Mouse (Mus musculus) right cerebral cortex, adult 18-20 months (tissue): Measurements from ENCODE around the gene Nrgn.

Experiments used
- DNase-seq: peaks from one replicate; pipeline ENCODE4 v3.0.0; 2022; ENCODE audit warnings: mixed read lengths

Gene Nrgn

DNA sequence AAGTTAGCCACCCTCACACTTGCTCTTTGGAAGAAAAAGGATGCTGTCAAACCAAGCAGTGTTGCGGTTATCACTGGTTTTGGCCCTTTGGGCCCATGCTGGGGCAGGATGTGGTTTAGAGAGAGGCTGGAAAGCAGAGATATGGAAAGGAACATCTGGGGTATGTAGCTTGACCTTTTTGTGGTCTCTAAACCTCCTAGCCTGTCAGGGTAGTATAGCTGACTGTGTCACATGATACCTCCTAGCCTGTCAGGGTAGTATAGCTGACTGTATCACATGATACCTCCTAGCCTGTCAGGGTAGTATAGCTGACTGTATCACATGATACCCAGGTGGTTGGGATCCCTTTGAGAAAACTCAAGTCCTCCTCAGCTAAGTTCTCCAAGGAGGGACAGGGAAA is 1.6 kb upstream of the Nrgn start:
- no peak for DNase-seq

DNA sequence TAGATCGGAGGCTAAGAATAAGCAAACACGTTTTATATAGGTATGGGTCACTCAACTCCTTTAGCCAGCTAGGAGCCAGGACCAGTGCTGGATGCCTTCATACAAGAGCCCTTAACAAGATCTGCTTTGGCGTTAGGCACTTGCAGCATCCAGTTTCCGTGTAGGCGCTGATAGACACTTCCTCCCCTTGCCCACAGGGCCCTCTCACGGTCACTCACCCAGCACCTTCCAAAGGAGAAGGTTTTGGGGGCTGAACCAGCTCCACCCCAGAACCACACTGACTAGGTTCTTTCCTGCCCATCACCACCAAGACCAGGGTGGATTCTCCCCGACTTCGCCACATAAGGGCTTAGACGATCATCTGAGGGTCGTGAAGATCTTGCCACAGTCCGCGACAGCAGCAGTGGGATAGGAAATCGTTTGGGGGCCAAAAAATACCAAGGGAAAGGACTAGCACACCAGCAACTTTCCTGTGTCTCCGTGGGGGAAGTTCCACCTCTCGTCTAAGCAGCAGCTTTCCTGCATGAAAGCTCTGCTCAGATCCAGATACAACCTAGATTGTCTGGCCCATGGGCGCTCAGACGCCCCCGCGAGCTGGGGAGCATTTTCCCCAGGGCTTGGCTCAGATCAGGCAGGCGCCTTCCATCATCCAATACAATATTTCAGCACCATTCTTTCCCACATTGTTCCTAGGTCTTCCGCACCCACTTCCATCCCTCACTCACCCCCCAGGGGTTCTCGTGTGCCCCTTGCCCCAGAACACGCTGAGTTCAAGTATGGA is 763 bp downstream of the Nrgn start:
- DNase-seq = no peak

DNA sequence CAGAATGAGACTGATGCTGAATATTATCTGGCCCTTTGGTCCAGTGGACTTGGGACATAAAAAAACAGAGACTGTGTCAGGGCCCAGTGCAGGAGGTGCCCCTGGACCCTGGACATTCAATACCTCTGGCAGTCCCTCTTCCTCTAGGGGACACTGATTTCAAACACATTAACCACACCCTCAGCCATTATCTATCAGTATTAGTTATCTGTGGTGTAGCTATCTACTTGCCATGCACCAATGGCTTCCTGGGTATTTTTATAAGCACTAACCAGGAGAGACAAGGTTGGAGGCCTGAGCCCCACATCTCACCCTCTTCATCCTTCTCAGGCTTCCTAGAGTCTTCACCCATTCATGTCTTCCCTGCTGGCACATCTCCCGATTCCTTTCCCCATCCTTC is 2.3 kb downstream of the Nrgn start:
- no peak for DNase-seq

DNA sequence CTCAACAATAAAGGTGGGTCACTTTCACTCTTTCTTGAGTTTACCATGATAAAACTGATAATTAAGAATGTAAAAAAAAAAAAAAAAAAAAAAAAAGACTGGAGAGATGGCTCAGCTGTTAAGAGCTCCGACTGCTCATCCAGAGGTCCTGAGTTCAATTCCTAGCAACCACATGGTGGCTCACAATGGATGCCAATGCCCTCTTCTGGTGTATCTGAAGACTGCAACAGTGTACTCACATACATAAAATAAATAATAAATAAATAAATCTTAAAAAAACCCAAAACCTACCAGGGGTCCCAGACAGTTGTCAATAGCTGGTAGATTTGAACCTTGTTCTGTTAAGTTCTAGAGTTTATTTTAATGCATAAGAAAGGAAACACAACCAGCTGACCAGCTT is 5.8 kb downstream of the Nrgn start:
- DNase-seq = no peak

DNA sequence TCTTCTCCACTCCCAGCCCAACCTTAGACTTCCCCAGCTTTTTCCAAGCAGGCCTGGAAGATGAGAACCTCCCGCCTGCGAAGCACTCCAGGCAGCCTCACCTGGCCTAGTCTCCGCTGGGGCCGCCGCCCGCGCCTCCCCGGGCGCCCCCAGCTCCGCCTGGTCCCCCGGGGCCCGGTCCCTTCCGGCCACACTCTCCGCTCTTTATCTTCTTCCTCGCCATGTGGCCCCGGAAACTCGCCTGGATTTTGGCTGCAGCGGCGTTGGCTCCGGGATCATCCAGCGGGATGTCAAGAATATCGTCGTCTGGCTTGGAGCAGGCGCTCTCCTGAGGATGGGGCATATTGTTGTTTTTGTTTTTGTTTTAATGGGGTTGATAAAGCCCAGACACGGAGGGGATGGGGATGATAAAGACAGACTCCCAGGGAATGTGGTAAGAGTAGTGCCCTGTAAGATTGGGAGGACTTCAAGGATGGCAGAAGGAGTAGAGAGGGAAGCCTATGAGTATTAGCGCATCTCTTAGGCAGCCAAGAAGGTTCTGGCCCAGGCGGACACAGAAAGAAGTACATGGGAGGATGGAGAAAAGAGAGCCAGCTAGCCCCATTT is 6.8 kb downstream of the Nrgn start:
- peak; percentile 22 for DNase-seq

DNA sequence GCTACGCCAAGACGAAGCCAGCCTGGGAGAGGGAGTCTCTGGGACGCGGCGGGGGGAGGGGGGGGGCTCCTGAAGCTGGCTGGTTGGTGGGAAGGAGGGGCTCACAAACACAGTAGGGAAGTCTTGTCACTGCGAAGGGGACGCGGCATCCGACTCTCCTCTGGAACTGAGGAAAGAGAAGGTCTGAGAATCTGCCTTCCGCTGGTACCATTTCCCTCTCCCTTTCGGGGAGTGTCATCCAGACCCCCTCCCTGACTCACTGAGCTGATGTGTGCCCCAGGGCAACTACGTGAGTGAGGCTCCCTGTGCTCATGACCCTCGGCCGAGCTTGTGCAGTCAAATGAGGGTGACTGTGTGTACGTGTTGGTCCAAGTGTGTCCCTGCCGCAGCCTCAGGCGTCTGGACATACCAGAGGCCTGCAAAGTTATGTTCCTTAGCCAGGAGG is 7.5 kb downstream of the Nrgn start:
- DNase-seq = peak; percentile 13

DNA sequence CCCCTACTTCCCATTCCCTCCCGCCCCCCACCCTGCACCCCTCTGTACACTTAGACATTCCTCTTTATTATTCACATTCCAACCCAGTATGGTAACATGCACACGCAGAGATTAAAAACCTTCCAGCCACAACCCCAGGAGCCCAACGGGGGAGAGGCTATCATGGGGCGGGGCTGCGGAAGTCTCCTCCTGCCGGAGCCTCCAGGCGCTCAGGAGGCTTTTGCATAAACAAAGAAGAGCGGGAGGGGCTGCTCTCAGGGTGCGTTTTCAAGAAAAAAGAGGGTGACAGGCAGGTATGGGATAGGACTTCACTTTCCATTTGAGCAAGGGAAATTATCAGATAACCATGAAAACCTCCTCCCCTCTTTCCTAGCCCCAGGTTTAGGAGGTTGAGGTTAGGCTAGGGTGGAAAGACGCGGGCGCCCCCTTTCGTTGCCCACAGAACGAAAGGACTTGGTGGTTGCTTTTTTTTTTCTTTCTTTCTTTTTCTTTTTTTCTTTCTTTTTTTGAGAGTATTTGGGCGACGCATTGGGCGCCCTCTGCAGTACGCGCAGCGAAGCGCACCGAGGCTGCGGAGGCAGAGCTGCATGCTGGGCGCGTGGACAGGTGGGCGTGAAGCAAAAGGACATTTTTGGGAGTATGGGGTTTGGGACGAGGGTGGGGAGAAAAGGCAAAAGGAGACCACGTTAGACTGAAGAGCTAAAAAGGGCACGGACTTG is 8.1 kb downstream of the Nrgn start:
- DNase-seq = peak; percentile 80

DNA sequence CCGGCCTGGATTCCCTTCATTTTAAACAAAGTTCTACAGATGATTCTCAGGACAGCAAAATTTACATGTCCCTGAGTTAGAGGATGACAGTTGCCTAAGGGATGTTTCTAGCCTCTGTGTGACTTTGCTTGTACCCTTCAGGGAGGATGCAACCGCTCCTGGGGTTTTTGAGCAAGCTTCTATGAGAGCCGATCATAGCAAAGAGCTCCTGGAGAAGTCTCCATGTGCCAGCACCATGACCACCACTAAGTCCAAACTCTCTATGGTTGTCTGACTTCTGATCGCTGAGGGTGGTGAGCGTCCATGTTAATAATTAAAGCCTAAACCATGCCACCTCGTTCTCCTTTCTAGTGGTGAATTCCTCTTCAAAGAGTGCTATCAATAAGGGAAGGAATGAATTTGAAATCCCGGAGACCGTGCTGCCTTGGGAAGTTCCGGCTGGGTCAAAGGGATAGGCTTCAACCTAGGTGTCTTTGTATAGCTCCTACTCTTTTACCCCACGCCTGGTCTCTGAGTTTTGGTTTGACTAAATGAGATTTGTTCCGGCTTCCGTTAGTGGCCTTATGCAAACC is 8.7 kb downstream of the Nrgn start:
- DNase-seq = no peak

DNA sequence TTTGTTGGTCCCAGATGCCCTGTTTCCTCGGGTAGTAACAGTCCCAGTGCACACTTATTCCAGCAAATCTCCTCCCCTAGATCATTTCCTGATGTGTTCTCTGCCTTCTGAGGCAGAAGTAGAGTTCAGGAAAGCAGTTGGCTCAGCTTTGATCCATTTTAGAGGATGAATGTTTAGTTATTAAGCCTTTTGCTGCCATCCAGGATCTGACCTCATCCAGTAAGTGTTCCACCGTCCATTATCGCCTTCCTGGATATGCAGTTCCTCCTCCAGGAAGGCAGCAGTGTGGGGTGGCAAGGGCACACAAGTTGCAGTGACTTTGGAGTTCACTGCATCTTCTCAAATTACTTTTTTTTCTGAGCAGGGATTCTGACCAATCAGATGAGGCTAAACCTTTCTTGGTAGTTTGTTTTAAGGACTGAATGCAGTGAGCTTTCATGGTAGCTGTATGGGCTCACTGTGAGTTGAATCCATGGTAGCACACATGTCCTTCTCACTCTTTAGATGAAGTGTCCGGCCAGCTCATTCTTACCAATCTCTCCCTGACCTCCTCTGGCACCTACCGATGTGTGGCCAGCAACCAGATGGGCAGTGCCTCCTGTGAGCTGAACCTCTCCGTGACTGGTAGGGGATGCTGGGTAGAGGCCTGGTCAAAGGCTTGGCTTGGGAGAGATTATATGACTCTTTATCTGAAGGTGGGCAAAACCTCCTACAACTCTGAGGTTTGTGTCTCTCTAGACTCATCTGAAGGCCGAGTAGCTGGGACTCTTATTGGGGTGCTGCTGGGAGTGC is 10.7 kb downstream of the Nrgn start:
- no peak for DNase-seq

DNA sequence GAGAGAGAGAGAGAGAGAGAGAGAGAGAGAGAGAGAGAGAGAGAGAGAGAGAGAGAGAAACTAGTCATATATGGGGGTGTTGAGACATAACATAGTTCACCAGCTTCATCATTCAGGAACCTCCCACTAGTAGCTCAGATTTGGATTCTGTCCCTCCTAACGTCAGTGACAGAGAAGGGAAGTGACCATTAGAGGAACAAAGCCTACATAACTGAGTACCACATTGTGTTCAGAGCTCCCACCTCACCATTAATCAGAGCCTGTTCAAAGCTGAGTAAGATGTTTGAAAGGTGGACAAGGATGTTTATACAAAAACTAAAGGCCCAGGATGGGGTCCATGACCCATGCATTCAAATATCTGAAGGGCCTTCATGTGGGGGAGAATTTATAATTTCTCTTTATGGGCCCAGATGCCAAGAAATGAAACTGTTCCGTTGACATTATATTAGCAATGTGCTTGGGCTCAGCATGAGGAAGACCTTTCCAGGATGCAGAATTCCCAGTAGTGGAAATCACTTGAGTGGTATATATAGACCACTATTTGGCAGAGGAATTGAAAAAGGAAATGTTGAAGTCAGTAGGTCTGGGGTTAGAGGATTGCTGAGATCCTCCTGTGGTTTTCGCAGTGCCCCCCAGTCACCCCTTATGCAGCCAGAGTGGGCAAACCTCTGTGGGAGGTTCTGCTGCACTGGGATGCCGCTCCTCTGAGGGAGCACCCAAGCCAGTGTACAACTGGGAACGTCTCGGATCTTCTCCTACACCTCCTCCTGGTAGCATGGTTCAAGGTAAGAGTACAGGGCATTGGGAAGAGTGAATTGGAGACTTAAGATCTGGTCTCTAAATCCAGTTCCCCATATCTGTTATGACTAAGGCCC is 11.8 kb downstream of the Nrgn start:
- DNase-seq = no peak

DNA sequence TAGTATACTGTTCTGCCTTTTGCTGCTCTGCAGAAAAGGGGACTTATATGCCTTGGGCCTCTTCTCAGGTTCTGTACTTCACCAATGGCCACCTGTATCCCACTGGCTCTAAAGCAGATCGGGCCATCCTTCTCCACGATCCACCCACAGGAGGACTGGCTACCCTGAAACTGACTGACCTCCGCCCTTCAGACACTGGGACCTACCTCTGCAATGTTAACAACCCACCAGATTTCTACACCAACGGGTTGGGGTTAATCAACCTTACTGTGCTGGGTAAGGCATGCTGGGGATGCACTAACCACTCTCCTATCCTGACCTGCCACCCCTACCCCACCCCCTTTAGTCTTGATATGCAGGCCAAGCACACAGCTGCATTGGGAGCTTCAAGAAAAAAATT is 12.5 kb downstream of the Nrgn start:
- DNase-seq = no peak

DNA sequence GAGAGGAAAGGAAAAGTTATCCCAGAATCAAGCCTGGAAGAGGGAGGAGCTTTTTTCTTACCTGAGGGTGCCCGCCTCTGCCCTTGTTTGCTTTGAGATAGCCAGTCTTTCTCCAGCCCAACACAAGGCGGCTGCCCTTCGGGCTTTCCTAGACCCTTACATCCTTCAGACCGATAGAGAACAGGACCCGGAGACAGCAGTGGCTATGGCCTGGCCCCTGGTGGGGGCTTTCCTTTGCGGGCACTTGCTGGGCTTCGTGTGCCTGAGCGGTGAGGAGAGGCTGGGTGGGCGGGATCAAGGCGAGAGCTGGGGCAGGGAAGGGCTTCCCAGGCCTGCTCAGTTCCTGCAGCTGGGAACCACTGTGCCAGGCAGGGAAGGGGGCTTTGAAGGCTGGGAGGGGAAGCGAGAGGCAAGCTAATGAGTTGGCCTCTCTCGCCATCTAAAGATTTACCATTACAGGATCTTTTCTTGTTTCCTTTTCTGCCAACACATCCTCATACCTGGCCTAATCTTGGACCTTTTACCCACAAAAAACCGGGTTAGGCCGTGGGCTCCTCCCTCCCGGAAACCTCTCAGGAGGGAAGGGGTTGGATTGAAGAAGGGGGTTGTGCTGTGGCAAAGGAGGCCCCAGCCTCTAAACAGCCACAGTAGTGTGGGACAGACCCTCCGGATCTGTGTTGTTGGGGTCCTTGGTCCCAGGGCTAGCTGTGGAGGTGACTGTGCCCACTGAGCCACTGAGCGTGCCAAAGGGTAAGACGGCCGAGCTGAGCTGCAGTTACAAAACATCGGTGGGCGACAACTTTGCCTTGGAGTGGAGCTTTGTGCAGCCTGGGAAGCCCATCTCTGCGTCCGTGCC is 13.3 kb downstream of the Nrgn start, which contains the start of gene Vsig2:
Vsig2 (plus strand) TSS at position 86 of the 856 bp plus-strand sequence.
- DNase-seq = no peak

DNA sequence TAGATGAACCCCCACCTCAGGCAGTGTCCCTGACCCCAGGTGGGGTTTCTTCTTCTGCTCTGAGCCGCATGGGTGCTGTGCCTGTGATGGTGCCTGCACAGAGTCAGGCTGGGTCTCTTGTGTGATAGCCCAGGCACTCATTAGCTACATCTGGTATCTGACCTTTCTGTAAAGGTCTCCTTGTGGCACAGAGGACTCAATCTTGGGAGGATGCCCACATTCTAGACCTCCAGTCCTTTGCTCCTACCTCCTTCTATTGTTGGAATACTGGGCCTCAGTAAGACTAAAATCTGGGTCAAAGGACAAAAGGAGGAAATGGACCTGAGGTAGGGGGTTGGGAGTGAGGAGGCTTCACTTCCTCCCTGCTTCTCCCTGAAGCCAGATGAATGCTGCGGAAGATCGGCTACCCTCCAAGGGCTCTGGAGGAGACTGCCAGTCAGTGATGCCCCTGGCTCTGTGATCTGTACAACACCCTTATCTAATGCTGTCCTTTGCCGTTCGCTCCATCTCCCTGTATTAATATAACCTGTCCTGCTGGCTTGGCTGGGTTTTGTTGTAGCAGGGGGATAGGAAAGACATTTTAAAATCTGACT is 14.9 kb downstream of the Nrgn start:
- DNase-seq = no peak

DNA sequence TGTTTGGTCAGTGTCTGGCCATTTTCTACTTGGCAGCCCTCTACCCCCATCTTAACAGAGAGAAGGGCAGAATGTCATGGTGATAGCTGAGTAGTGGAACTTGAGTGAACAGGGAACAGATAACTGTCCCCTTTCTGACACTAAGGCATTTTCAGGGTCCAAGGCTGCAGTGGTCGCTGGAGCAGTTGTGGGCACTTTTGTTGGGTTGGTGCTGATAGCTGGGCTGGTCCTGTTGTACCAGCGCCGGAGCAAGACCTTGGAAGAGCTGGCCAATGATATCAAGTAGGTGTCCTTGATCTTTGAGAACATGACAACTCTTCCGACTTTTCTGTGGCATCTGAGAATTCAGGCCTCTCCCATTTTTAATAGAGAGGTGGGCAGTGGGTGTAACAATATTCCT is 15.9 kb downstream of the Nrgn start:
- DNase-seq = no peak

DNA sequence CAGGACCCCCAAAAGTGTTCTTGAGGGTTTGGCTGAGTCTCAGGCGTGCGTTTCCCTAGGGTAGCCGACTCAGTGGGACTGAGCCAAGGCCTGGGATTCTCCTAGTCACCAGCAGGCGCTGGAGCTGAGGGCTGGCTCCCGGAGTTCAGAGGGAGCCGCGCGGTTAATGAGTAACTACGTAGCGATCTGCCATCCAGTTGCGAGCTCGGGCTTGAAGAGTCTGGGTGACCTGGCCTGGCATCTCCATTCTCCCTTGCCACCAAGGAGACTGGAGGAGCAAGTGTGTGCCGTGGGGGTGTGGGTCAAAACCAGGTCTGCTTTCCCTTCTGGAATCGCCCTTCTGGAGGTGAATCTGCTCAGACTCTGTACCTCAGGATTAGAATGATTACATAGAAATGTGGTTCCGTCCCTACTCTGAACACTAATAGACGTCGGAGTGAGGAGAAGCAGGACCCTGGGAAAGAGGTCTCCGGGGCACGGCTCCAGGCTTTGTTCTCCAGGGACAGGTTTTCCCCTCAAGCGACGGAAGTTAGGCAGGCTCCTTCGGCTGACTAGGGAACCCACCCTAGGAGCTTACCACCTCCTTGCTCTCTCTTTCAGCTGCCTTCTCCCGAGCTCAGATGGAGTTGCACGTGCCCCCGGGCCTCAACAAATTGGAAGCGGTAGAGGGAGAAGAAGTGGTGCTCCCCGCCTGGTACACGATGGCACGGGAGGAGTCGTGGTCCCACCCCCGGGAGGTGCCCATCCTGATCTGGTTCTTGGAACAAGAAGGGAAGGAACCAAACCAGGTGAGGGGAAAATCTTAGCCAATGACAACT is 21.6 kb downstream of the Nrgn start:
- no peak for DNase-seq

DNA sequence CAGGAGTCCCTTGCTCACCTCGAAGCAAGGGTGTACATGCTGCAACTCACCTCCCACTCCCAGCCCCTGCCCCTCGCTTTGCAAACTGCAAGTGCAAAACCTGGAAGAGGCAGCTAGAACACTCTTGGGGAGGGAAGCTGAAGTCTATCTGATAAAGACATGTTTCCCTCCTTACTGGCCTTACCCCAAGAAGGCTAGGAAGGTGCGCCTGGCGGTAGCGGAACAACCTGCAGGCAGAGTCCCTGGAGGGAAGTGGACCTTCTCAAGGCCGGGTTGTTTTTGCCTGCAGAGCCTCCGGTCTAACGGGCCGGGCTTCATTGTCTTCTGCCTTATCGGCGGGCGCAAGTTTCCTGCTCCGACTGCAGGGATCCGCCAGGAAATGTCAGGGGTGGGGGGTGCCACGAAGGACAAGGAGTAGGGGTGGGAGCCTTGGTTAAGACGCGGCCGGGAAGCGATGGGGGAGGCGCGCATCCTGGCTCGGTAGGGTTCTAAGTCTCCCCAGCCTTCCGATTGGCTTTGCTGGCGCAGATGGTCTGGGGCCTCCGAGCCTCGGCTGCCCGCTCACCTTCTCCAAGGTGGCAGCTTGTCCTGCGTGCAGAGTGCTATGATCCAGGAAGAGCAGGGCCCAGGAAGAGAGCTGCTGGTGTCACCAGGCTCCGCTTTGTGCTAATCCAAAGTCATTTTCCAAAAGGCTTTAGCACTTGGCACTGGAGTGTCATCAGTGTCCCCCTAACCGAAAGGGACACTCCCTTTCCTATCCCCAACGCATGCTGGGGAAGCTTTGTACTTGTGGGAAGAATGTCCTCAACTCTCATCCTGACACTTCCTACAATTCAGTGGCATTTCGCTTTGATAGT is 22.4 kb downstream of the Nrgn start:
- no peak for DNase-seq

DNA sequence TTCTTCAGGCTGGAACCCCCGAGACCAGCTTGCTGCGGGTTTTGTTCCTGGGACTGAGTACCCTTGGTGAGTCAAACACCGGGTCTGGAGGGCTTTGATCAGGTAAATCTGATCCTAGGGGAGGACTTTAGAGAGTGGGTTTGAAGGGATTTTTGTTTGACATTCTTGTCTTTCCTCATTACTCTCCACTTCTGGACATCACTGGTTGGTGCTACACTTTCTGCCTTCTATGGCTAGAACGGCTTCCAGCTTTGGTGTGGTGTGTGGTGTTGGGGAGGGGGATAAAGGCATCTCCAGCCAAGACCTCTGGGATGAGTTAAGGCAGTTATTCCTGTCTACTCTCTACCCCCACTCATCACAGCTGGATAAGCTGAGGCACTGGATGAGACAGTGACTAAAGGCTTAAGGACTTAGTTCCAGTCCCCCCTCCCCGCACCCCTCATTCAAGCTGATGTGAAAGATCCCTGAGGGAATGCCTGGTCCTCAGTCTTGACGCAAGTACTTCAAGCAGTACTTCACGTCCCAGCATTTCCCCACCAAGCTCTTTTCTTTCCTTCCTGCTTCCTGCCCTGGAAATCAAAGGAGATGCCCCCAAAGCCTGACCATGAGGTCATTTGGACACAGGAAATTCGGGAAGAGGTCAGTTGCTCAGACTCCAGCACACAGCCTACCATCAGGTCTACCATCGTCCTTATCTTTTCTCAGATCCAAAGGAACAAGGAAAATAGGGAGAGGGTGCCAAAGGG is 24.3 kb downstream of the Nrgn start:
- no peak for DNase-seq
